Comparison of ENCODE assay signal across 19 mouse cellular contexts in genomic region chr7:141928642-141929041, GRCm38 (mm10). TPM values are rescaled to one million over a fixed set of nuclear protein-coding genes. Genes with fewer than 3 reads are reported as not detected.
A peak's percentile ranks its signal among the peaks of the same experiment; 100 is the strongest.
DNase-seq lines count a peak whose midpoint lies in the region; ATAC-seq lines count a peak whose summit lies in the region.
"Had no signal": no experiment of that assay in that cellular context is flagged by ENCODE, and none has a peak within 500 bp of the region (broad histone marks: within the 10 kb centered on the region; RNA-seq: fewer than 3 reads in every experiment).

No protein-coding gene starts in this region.

- no peaks in the 10 kb centered on the region for H3K27me3 ChIP-seq in neural tube, embryonic 12.5 days (replicated peaks)
- H3K27me3 ChIP-seq in neural tube, embryonic 15.5 days (replicated peaks): no peaks in the 10 kb centered on the region
- no peaks in the 10 kb centered on the region for H3K27me3 ChIP-seq in kidney, embryonic 16.5 days (ENCODE audit: insufficient read depth, low read length)
- H3K27me3 ChIP-seq: hindbrain, embryonic 12.5 days had no signal

- no peak overlapping the region for H3K4me2 ChIP-seq in neural tube, embryonic 12.5 days (replicated peaks)
- H3K4me2 ChIP-seq in neural tube, embryonic 15.5 days: no peak overlapping the region
- H3K4me2 ChIP-seq in kidney, embryonic 16.5 days (replicated peaks; ENCODE audit: low read depth, low read length): no peak overlapping the region
- H3K4me2 ChIP-seq: hindbrain, embryonic 12.5 days; limb, embryonic 12.5 days; liver, embryonic 12.5 days had no signal

- no peaks in the 10 kb centered on the region for H3K9me3 ChIP-seq in neural tube, embryonic 12.5 days
- no peaks in the 10 kb centered on the region for H3K9me3 ChIP-seq in neural tube, embryonic 15.5 days (replicated peaks)
- no peaks in the 10 kb centered on the region for H3K9me3 ChIP-seq in kidney, embryonic 16.5 days (ENCODE audit: low read length)
- H3K9me3 ChIP-seq: embryonic facial prominence, embryonic 10.5 days; heart, embryonic 10.5 days; hindbrain, embryonic 12.5 days; limb, embryonic 12.5 days; liver, embryonic 12.5 days had no signal

- WGBS in neural tube, embryonic 12.5 days: 78% methylated on average over 10 of the region's 10 CpGs
- 72% methylated on average over 10 of the region's 10 CpGs for WGBS in neural tube, embryonic 15.5 days
- 77% methylated on average over 10 of the region's 10 CpGs for WGBS in kidney, embryonic 16.5 days

- H3K9ac ChIP-seq in neural tube, embryonic 12.5 days: 0 out of 2 replicates have a peak overlapping the region, but pooled peaks have one; percentile 2
- no peak overlapping the region for H3K9ac ChIP-seq in neural tube, embryonic 15.5 days (replicated peaks)
- no peak overlapping the region for H3K9ac ChIP-seq in kidney, embryonic 16.5 days (replicated peaks; ENCODE audit: low read length)
- H3K9ac ChIP-seq: hindbrain, embryonic 12.5 days; limb, embryonic 12.5 days; liver, embryonic 12.5 days had no signal

- ATAC-seq in neural tube, embryonic 12.5 days (ENCODE audit: low FRiP score, low read depth): no peak
- ATAC-seq in neural tube, embryonic 15.5 days (ENCODE audit: low FRiP score): no peak
- no peak for ATAC-seq in kidney, embryonic 16.5 days (ENCODE audit: low FRiP score, low TSS enrichment)
- ATAC-seq: inflammation-experienced regulatory T-cells, adult 6 months; liver, embryonic 12.5 days had no signal

- peak; percentile 71 to 87 for DNase-seq in frontal cortex, postnatal 36 days (ENCODE audit: low spot score in 2 of 2)
- peak; percentile 83 to 84 for DNase-seq in right cerebral cortex, adult 2 months (ENCODE audit: low spot score in 2 of 2)
- no peak for DNase-seq in gastrocnemius, postnatal 10 days
- no peak for DNase-seq in layer of hippocampus, adult 9-10 months (ENCODE audit: low spot score)
- DNase-seq: adrenal gland, postnatal 36 days; B cell, adult 2 months; cerebellum, adult 8-10 months; kidney, adult 8-10 months; kidney, postnatal 25 days; lung, adult 2 months had no signal

- H3K4me1 ChIP-seq in neural tube, embryonic 12.5 days: peaks cover 2% of the 10 kb centered on the region; the same call in 1 of the 2 replicates
- 0 out of 2 replicates have a peak, but pooled peaks cover 6% of the 10 kb centered on the region for H3K4me1 ChIP-seq in neural tube, embryonic 15.5 days
- H3K4me1 ChIP-seq in kidney, embryonic 16.5 days (ENCODE audit: insufficient read depth, low read length): no peaks in the 10 kb centered on the region
- H3K4me1 ChIP-seq: embryonic facial prominence, embryonic 10.5 days; hindbrain, embryonic 12.5 days; limb, embryonic 12.5 days; liver, embryonic 12.5 days had no signal

- H3K4me3 ChIP-seq in neural tube, embryonic 12.5 days: no peak overlapping the region
- no peak overlapping the region for H3K4me3 ChIP-seq in neural tube, embryonic 15.5 days (replicated peaks)
- no peak overlapping the region for H3K4me3 ChIP-seq in kidney, embryonic 16.5 days (ENCODE audit: low read length)
- H3K4me3 ChIP-seq: embryonic facial prominence, embryonic 10.5 days; heart, embryonic 10.5 days; hindbrain, embryonic 12.5 days; limb, embryonic 12.5 days; liver, embryonic 12.5 days had no signal

- H3K36me3 ChIP-seq in neural tube, embryonic 12.5 days: no peaks in the 10 kb centered on the region
- H3K36me3 ChIP-seq in neural tube, embryonic 15.5 days: no peaks in the 10 kb centered on the region
- H3K36me3 ChIP-seq in kidney, embryonic 16.5 days (ENCODE audit: insufficient read depth, low read length): no peaks in the 10 kb centered on the region
- H3K36me3 ChIP-seq: embryonic facial prominence, embryonic 10.5 days; heart, embryonic 10.5 days; hindbrain, embryonic 12.5 days; limb, embryonic 12.5 days; liver, embryonic 12.5 days had no signal

- no peak overlapping the region for H3K27ac ChIP-seq in neural tube, embryonic 12.5 days
- no peak overlapping the region for H3K27ac ChIP-seq in neural tube, embryonic 15.5 days (replicated peaks)
- no peak overlapping the region for H3K27ac ChIP-seq in kidney, embryonic 16.5 days (ENCODE audit: low read length)
- H3K27ac ChIP-seq: embryonic facial prominence, embryonic 10.5 days; heart, embryonic 10.5 days; hindbrain, embryonic 12.5 days; limb, embryonic 12.5 days; liver, embryonic 12.5 days had no signal

RNA-seq across cellular contexts. Expression of gene Tollip, which starts 10.3 kb away (rescaled TPM):
- 70.1 and 74.1 TPM in 2 replicates for polyA plus RNA-seq in neural tube, embryonic 12.5 days (2016; fragmentation: Nextera tagmentation; extraction: Ambion mirVana)
- polyA plus RNA-seq in neural tube, embryonic 15.5 days (2015; fragmentation: Nextera tagmentation; extraction: Ambion mirVana): 67.5 and 70.0 TPM in 2 replicates
- total RNA-seq in gastrocnemius, postnatal 10 days (2021): 10 to 100 TPM; 28.9 to 29.3 TPM
- polyA plus RNA-seq in kidney, embryonic 16.5 days (2015; fragmentation: Nextera tagmentation; extraction: Ambion mirVana): 52.6 and 53.3 TPM in 2 replicates

RNA-seq across cellular contexts. Expression of gene Brsk2, which starts 20.9 kb away (rescaled TPM):
- polyA plus RNA-seq in neural tube, embryonic 12.5 days (2016; fragmentation: Nextera tagmentation; extraction: Ambion mirVana): 21.0 and 21.2 TPM in 2 replicates
- polyA plus RNA-seq in neural tube, embryonic 15.5 days (2015; fragmentation: Nextera tagmentation; extraction: Ambion mirVana): 17.5 and 20.2 TPM in 2 replicates
- 1 to 10 TPM in 1 of 2 experiments, under 1 TPM in 1; 0.85 to 1.1 TPM for total RNA-seq in gastrocnemius, postnatal 10 days (2021)
- 0.61 and 0.85 TPM in 2 replicates for polyA plus RNA-seq in kidney, embryonic 16.5 days (2015; fragmentation: Nextera tagmentation; extraction: Ambion mirVana)

Comparison
In these comparisons a context has a peak if more than half of its experiments do, and no peak if none do; other contexts are left out.
1. DNase-seq: peak in frontal cortex, postnatal 36 days (2 of 2) and right cerebral cortex, adult 2 months (2 of 2); none in gastrocnemius, postnatal 10 days (single experiment) and layer of hippocampus, adult 9-10 months (single experiment).